Mouse (Mus musculus): Measurements from ENCODE around the gene Tmem247. TPM values are rescaled to one million over a fixed set of nuclear protein-coding genes. Genes with fewer than 3 reads are reported as not detected.

The Tmem247 gene
- polyA plus RNA-seq, 1 experiment, result not detected

GRCm38 (mm10) chr17:86942112-86942511 lies 25.0 kb downstream of the Tmem247 start:
- TF ChIP-seq POLR2A (IDR thresholded peaks at IDR 0.05; ENCODE audit: borderline replicate concordance, control insufficient read depth, low read depth, low read length) (no peak), CTCF (IDR thresholded peaks at IDR 0.05; ENCODE audit: control insufficient read depth, insufficient read depth, low read length) (no peak)
- 69% methylated on average over 6 of the region's 6 CpGs for WGBS

GRCm38 (mm10) chr17:86943158-86943557 lies 26.0 kb downstream of the Tmem247 start:
- no peak overlapping the region for H3K4me3 ChIP-seq (replicated peaks; ENCODE audit: control insufficient read depth, low read depth, low read length)
- TF ChIP-seq POLR2A (IDR thresholded peaks at IDR 0.05; ENCODE audit: borderline replicate concordance, control insufficient read depth, low read depth, low read length) (no peak), CTCF (IDR thresholded peaks at IDR 0.05; ENCODE audit: control insufficient read depth, insufficient read depth, low read length) (no peak)
- H3K4me1 ChIP-seq (ENCODE audit: control insufficient read depth, insufficient read depth, low read length), result no peaks in the 10 kb centered on the region
- no peak overlapping the region for H3K27ac ChIP-seq (ENCODE audit: control insufficient read depth, insufficient read depth, low read depth, low read length, poor library complexity)
- 87% methylated on average over 6 of the region's 6 CpGs for WGBS

More at GRCm38 (mm10) chr17:86942112-86942511, 25.0 kb downstream of the Tmem247 start:
- Histone ChIP-seq H3K4me3 (replicated peaks; ENCODE audit: control insufficient read depth, low read depth, low read length) (no peak overlapping the region), H3K27ac (ENCODE audit: control insufficient read depth, insufficient read depth, low read depth, low read length, poor library complexity) (no peak overlapping the region), H3K4me1 (ENCODE audit: control insufficient read depth, insufficient read depth, low read length) (no peaks in the 10 kb centered on the region; the same call in 1 of the 2 replicates)

GRCm38 (mm10) chr17:86946078-86946477 lies 28.9 kb downstream of the Tmem247 start:
- no peak overlapping the region for H3K27ac ChIP-seq (ENCODE audit: control insufficient read depth, insufficient read depth, low read depth, low read length, poor library complexity)
- no peak overlapping the region for H3K4me3 ChIP-seq (replicated peaks; ENCODE audit: control insufficient read depth, low read depth, low read length)
- H3K4me1 ChIP-seq (ENCODE audit: control insufficient read depth, insufficient read depth, low read length), result no peaks in the 10 kb centered on the region; the same call in 1 of the 2 replicates
- 64% methylated on average over 4 of the region's 4 CpGs for WGBS
- no peak for TF ChIP-seq CTCF (IDR thresholded peaks at IDR 0.05; ENCODE audit: control insufficient read depth, insufficient read depth, low read length)
- no peak for TF ChIP-seq POLR2A (IDR thresholded peaks at IDR 0.05; ENCODE audit: borderline replicate concordance, control insufficient read depth, low read depth, low read length)

GRCm38 (mm10) chr17:86947840-86948796 lies 31.0 kb downstream of the Tmem247 start, which contains the start of gene Atp6v1e2:
TSS of gene Atp6v1e2 (minus strand) at chr17:86947897.
- Histone ChIP-seq H3K27ac (ENCODE audit: control insufficient read depth, insufficient read depth, low read depth, low read length, poor library complexity) (no peak within 1 kb of the TSS), H3K4me1 (ENCODE audit: control insufficient read depth, insufficient read depth, low read length) (no peaks in the 10 kb centered on the region; the same call in none of the 2 replicates), H3K4me3 (replicated peaks; ENCODE audit: control insufficient read depth, low read depth, low read length) (no peak within 1 kb of the TSS)
- WGBS, result 87% methylated on average over 28 of the region's 28 CpGs
- TF ChIP-seq CTCF (IDR thresholded peaks at IDR 0.05; ENCODE audit: control insufficient read depth, insufficient read depth, low read length) (no peak), POLR2A (IDR thresholded peaks at IDR 0.05; ENCODE audit: borderline replicate concordance, control insufficient read depth, low read depth, low read length) (no peak)

- TF ChIP-seq POLR2A (IDR thresholded peaks at IDR 0.05; ENCODE audit: borderline replicate concordance, control insufficient read depth, low read depth, low read length), result no peak
- H3K4me3 ChIP-seq (replicated peaks; ENCODE audit: control insufficient read depth, low read depth, low read length), result no peak overlapping the region
- H3K27ac ChIP-seq (ENCODE audit: control insufficient read depth, insufficient read depth, low read depth, low read length, poor library complexity), result no peak overlapping the region
- no peaks in the 10 kb centered on the region; the same call in none of the 2 replicates for H3K4me1 ChIP-seq (ENCODE audit: control insufficient read depth, insufficient read depth, low read length)
- WGBS, result 80% methylated on average over 6 of the region's 6 CpGs
Observed at GRCm38 (mm10) chr17:86948801-86949200, 31.7 kb downstream of the Tmem247 start.

GRCm38 (mm10) chr17:86957239-86957638 lies 40.1 kb downstream of the Tmem247 start:
- Histone ChIP-seq H3K4me3 (replicated peaks; ENCODE audit: control insufficient read depth, low read depth, low read length) (no peak overlapping the region), H3K4me1 (ENCODE audit: control insufficient read depth, insufficient read depth, low read length) (peaks cover 4% of the 10 kb centered on the region), H3K27ac (ENCODE audit: control insufficient read depth, insufficient read depth, low read depth, low read length, poor library complexity) (no peak overlapping the region)
- TF ChIP-seq POLR2A (IDR thresholded peaks at IDR 0.05; ENCODE audit: borderline replicate concordance, control insufficient read depth, low read depth, low read length), result no peak
- no peak for TF ChIP-seq CTCF (IDR thresholded peaks at IDR 0.05; ENCODE audit: control insufficient read depth, insufficient read depth, low read length)
- 77% methylated on average over 5 of the region's 5 CpGs for WGBS

- TF ChIP-seq CTCF (IDR thresholded peaks at IDR 0.05; ENCODE audit: control insufficient read depth, insufficient read depth, low read length) (no peak), POLR2A (IDR thresholded peaks at IDR 0.05; ENCODE audit: borderline replicate concordance, control insufficient read depth, low read depth, low read length) (no peak)
- peaks cover 4% of the 10 kb centered on the region; the same call in 1 of the 2 replicates for H3K4me1 ChIP-seq (ENCODE audit: control insufficient read depth, insufficient read depth, low read length)
- H3K27ac ChIP-seq (ENCODE audit: control insufficient read depth, insufficient read depth, low read depth, low read length, poor library complexity), result no peak overlapping the region
- WGBS, result 2% methylated on average over 14 of the region's 14 CpGs
- H3K4me3 ChIP-seq (replicated peaks; ENCODE audit: control insufficient read depth, low read depth, low read length), result peak overlapping the region; percentile 31
Observed at GRCm38 (mm10) chr17:86957968-86958367, 40.8 kb downstream of the Tmem247 start.

- WGBS, result 34% methylated on average over 8 of the region's 8 CpGs
- Histone ChIP-seq H3K4me1 (ENCODE audit: control insufficient read depth, insufficient read depth, low read length) (peaks cover 4% of the 10 kb centered on the region; the same call in 1 of the 2 replicates), H3K27ac (ENCODE audit: control insufficient read depth, insufficient read depth, low read depth, low read length, poor library complexity) (no peak overlapping the region), H3K4me3 (replicated peaks; ENCODE audit: control insufficient read depth, low read depth, low read length) (no peak overlapping the region)
- no peak for TF ChIP-seq CTCF (IDR thresholded peaks at IDR 0.05; ENCODE audit: control insufficient read depth, insufficient read depth, low read length)
- no peak for TF ChIP-seq POLR2A (IDR thresholded peaks at IDR 0.05; ENCODE audit: borderline replicate concordance, control insufficient read depth, low read depth, low read length)
Observed at GRCm38 (mm10) chr17:86961301-86961841, 44.2 kb downstream of the Tmem247 start.
